Mouse (Mus musculus) stomach, embryonic 14.5 days (tissue): ENCODE measurements around the gene Ccdc110. TPM values are rescaled to one million over a fixed set of nuclear protein-coding genes. Genes with fewer than 3 reads are reported as not detected.
A peak's percentile ranks its signal among the peaks of the same experiment; 100 is the strongest.

Source experiments
- ATAC-seq: fragments of 200-750 bp; cut with Nextera tagmentation; 2 replicates; pipeline ENCODE4 v1.8.0; 2017; ENCODE audit warnings: low read depth, moderate TSS enrichment; ENCODE audit not compliant: insufficient number of reproducible peaks, insufficient read depth, low FRiP score
- H3K27ac ChIP-seq: fragments of 300-500 bp; sonication (generic); 2 replicates; pipeline ENCODE4 v1.5.1; 2014; ENCODE audit warnings: mild to moderate bottlenecking, low read length, moderate library complexity, mixed read lengths
- H3K27me3 ChIP-seq: fragments of 300-500 bp; sonication (generic); 2 replicates; pipeline ENCODE4 v1.6.1; 2014; ENCODE audit warnings: low read length, control low read depth, mixed read lengths; ENCODE audit not compliant: control insufficient read depth, insufficient read depth
- H3K36me3 ChIP-seq: fragments of 300-500 bp; sonication (generic); 2 replicates; pipeline ENCODE4 v1.6.1; 2014; ENCODE audit warnings: mild to moderate bottlenecking, control low read depth, low read length, moderate library complexity, mixed read lengths; ENCODE audit not compliant: control insufficient read depth, insufficient read depth
- H3K4me1 ChIP-seq: fragments of 300-500 bp; sonication (generic); 2 replicates; pipeline ENCODE4 v1.6.1; 2014; ENCODE audit warnings: low read length, control low read depth, mixed read lengths; ENCODE audit not compliant: control insufficient read depth, insufficient read depth
- H3K4me2 ChIP-seq: fragments of 300-500 bp; sonication (generic); replicated peaks from 2 replicates; pipeline ENCODE4 v1.6.1; 2014; ENCODE audit warnings: low read depth, low read length, control low read depth
- H3K4me3 ChIP-seq: fragments of 300-500 bp; sonication (generic); 2 replicates; pipeline ENCODE4 v1.5.1; 2014; ENCODE audit warnings: low read depth, low read length, control low read depth
- H3K9ac ChIP-seq: fragments of 300-500 bp; sonication (generic); replicated peaks from 2 replicates; pipeline ENCODE4 v1.6.1; 2014; ENCODE audit warnings: low read depth, mild to moderate bottlenecking, control low read depth, low read length, moderate library complexity, mixed read lengths
- H3K9me3 ChIP-seq: fragments of 300-500 bp; sonication (generic); 2 replicates; pipeline ENCODE4 v1.6.1; 2016; ENCODE audit warnings: low read depth, low read length, control low read depth; ENCODE audit not compliant: control insufficient read depth
- WGBS: fragments of 180-500 bp; shearing (Covaris S2); extraction: QIAGEN DNeasy Blood & Tissue Kit; methylation state at CpG from one replicate; pipeline ENCODE4 v1.1.7; 2014; 5-methylcytosine and 5-hydroxymethylcytosine counted together
- polyA plus RNA-seq: library from polyadenylated mRNA; unstranded; fragments of >200 nt; fragmentation: Nextera tagmentation; extraction: Ambion mirVana; gene quantifications from 2 replicates; pipeline ENCODE4 v1.2.1, GENCODE M21; 2014

The Ccdc110 gene
- polyA plus RNA-seq, 1 experiment from 2014 or later: not detected

- Histone ChIP-seq H3K4me2 (no peak overlapping the region), H3K27me3 (no peaks in the 10 kb centered on the region), H3K4me1 (no peaks in the 10 kb centered on the region), H3K36me3 (no peaks in the 10 kb centered on the region), H3K9ac (no peak overlapping the region), H3K9me3 (no peaks in the 10 kb centered on the region), H3K27ac (no peak overlapping the region), H3K4me3 (no peak overlapping the region)
- ATAC-seq: no peak
- WGBS: 87% methylated on average over 9 of the region's 9 CpGs
Observed at GRCm38 (mm10) chr8:45936986-45937385, 2.6 kb downstream of the Ccdc110 start.

GRCm38 (mm10) chr8:45946283-45946682, 11.9 kb downstream of the Ccdc110 start:
- ATAC-seq: no peak
- Histone ChIP-seq H3K27me3 (no peaks in the 10 kb centered on the region), H3K36me3 (no peaks in the 10 kb centered on the region), H3K27ac (no peak overlapping the region), H3K9ac (no peak overlapping the region), H3K4me3 (no peak overlapping the region), H3K4me1 (no peaks in the 10 kb centered on the region), H3K4me2 (no peak overlapping the region), H3K9me3 (no peaks in the 10 kb centered on the region)
- 90% methylated on average over 4 of the region's 4 CpGs for WGBS

- WGBS: 70% methylated on average over 2 of the region's 2 CpGs
- Histone ChIP-seq H3K9me3 (no peaks in the 10 kb centered on the region), H3K4me3 (no peak overlapping the region), H3K4me1 (no peaks in the 10 kb centered on the region), H3K27ac (no peak overlapping the region), H3K27me3 (no peaks in the 10 kb centered on the region), H3K9ac (no peak overlapping the region), H3K36me3 (no peaks in the 10 kb centered on the region), H3K4me2 (no peak overlapping the region)
- ATAC-seq: no peak
Observed at GRCm38 (mm10) chr8:45950622-45951021, 16.2 kb downstream of the Ccdc110 start.

- no peaks in the 10 kb centered on the region for H3K27me3 ChIP-seq
- H3K9ac ChIP-seq: no peak overlapping the region
- ATAC-seq: no peak
- H3K9me3 ChIP-seq: no peaks in the 10 kb centered on the region
- H3K36me3 ChIP-seq: no peaks in the 10 kb centered on the region
- WGBS: 93% methylated on average over 12 of the region's 12 CpGs
- no peak overlapping the region for H3K27ac ChIP-seq
- H3K4me1 ChIP-seq: 0 out of 2 replicates have a peak, but pooled peaks cover under 1% of the 10 kb centered on the region
- no peak overlapping the region for H3K4me3 ChIP-seq
- H3K4me2 ChIP-seq: no peak overlapping the region
Observed at GRCm38 (mm10) chr8:45970894-45971293, 36.5 kb downstream of the Ccdc110 start.

GRCm38 (mm10) chr8:45973988-45974505, 39.6 kb downstream of the Ccdc110 start:
- no peak for ATAC-seq
- H3K9ac ChIP-seq: no peak overlapping the region
- 0 out of 2 replicates have a peak, but pooled peaks cover 3% of the 10 kb centered on the region for H3K4me1 ChIP-seq
- H3K36me3 ChIP-seq: no peaks in the 10 kb centered on the region
- H3K9me3 ChIP-seq: no peaks in the 10 kb centered on the region
- H3K27ac ChIP-seq: no peak overlapping the region
- H3K4me3 ChIP-seq: 0 out of 2 replicates have a peak overlapping the region, but pooled peaks have one; percentile 80
- 71% methylated on average over 8 of the region's 8 CpGs for WGBS
- H3K4me2 ChIP-seq: peak overlapping the region; percentile 74; the same call in 1 of the 2 replicates
- H3K27me3 ChIP-seq: no peaks in the 10 kb centered on the region

- Histone ChIP-seq H3K9ac (peak within 1 kb of the TSS; percentile 57), H3K4me2 (peak within 1 kb of the TSS; percentile 74), H3K9me3 (no peaks in the 10 kb centered on the region), H3K4me1 (0 out of 2 replicates have a peak, but pooled peaks cover 3% of the 10 kb centered on the region), H3K36me3 (peaks cover 2% of the 10 kb centered on the region), H3K27ac (peak within 1 kb of the TSS; percentile 82), H3K27me3 (no peaks in the 10 kb centered on the region), H3K4me3 (peak within 1 kb of the TSS; percentile 80)
- ATAC-seq: peak; percentile 98
- under 1% methylated on average over 57 of the region's 57 CpGs for WGBS
Observed at GRCm38 (mm10) chr8:45975126-45975836, 40.9 kb downstream of the Ccdc110 start, which contains the start of the genes 1700029J07Rik and Ufsp2. Gene 1700029J07Rik, minus strand, starts transcription at chr8:45975252. Gene Ufsp2, plus strand, starts transcription at chr8:45975528.

- WGBS: 64% methylated on average over 11 of the region's 11 CpGs
- peaks cover 6% of the 10 kb centered on the region for H3K36me3 ChIP-seq
- H3K27me3 ChIP-seq: no peaks in the 10 kb centered on the region
- H3K9ac ChIP-seq: peak overlapping the region; percentile 57
- peak overlapping the region; percentile 80 for H3K4me3 ChIP-seq
- peak overlapping the region; percentile 55; the same call in 1 of the 2 replicates for H3K27ac ChIP-seq
- 0 out of 2 replicates have a peak, but pooled peaks cover 3% of the 10 kb centered on the region for H3K4me1 ChIP-seq
- no peak for ATAC-seq
- H3K4me2 ChIP-seq: peak overlapping the region; percentile 74
- H3K9me3 ChIP-seq: no peaks in the 10 kb centered on the region
Observed at GRCm38 (mm10) chr8:45975837-45976468, 41.5 kb downstream of the Ccdc110 start.

GRCm38 (mm10) chr8:45986665-45987064, 52.2 kb downstream of the Ccdc110 start:
- Histone ChIP-seq H3K4me1 (0 out of 2 replicates have a peak, but pooled peaks cover 5% of the 10 kb centered on the region), H3K9me3 (no peaks in the 10 kb centered on the region), H3K27ac (no peak overlapping the region), H3K4me3 (no peak overlapping the region), H3K36me3 (peaks cover 21% of the 10 kb centered on the region), H3K27me3 (no peaks in the 10 kb centered on the region), H3K4me2 (no peak overlapping the region), H3K9ac (no peak overlapping the region)
- ATAC-seq: no peak
- WGBS: 56% methylated on average over 3 of the region's 3 CpGs
